Mouse (Mus musculus): ENCODE measurements around the gene Cdk6.

DNA sequence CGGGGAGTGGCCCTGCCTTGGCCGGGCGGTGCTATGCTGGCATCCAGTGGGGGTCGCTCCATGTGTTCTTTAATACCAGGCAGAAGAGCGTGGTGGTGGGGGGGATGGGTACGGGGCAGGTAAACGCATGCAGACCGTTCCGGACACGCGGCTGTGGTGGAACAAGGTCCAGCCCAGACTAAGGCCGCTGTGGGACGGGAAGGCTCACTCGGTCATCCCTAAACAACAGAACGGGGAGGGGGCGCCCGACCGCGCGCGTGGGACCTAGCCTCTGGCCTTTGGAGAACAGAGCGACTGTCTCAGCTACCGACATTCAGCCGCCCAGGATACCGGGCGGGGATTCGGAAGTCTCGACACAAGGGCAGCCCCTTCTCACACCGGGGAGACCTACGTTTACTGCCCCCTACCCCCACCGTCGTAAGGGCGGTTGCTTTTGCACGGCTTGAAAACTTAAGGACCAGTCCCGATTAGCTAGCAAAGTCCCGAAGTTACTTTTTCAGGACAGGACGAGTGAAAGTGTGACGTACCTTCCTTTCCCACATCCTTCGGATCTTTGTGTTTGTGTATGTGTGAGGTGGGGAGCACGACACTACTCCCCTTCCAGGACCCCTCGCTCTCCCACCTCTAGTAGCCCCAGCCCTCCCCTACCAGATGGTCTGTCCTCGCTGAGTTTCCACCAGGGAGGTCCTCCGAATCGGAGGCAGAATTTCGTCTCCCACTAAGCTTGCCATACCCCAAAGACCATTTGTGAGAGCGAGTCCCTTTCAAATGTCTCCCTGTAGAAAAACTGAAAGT is 1.7 kb downstream of the Cdk6 start:
- TF ChIP-seq CTCF (IDR thresholded peaks at IDR 0.05; ENCODE audit: extremely low read depth, insufficient read depth, low read length) (no peak), POLR2A (IDR thresholded peaks at IDR 0.05; ENCODE audit: extremely low read depth, insufficient read depth, low read length) (no peak)

Data from cortical plate, adult 2 months (tissue).